Mouse (Mus musculus) embryonic facial prominence, embryonic 13.5 days (tissue): ENCODE data around the gene Pdlim5. TPM values are rescaled to one million over a fixed set of nuclear protein-coding genes. Genes with fewer than 3 reads are reported as not detected.
A peak's percentile ranks its signal among the peaks of the same experiment; 100 is the strongest.

Experiments used
- ATAC-seq: fragments of 200-750 bp; cut with Nextera tagmentation; 2 replicates; pipeline ENCODE4 v1.8.0; 2017; ENCODE audit warnings: low read depth; ENCODE audit not compliant: insufficient number of reproducible peaks, insufficient read depth, low FRiP score, low TSS enrichment
- H3K27ac ChIP-seq: fragments of 300-500 bp; sonication (generic); 2 replicates; pipeline ENCODE4 v1.5.1; 2015; ENCODE audit warnings: moderate library complexity, mild to moderate bottlenecking, inconsistent platforms
- H3K27me3 ChIP-seq: fragments of 300-500 bp; sonication (generic); 2 replicates; pipeline ENCODE4 v1.6.1; 2015; ENCODE audit warnings: mild to moderate bottlenecking, inconsistent platforms
- H3K36me3 ChIP-seq: fragments of 300-500 bp; sonication (generic); 2 replicates; pipeline ENCODE4 v1.6.1; 2015; ENCODE audit warnings: mild to moderate bottlenecking, inconsistent platforms
- H3K4me1 ChIP-seq: fragments of 300-500 bp; sonication (generic); 2 replicates; pipeline ENCODE4 v1.6.1; 2015; ENCODE audit warnings: inconsistent platforms
- H3K4me2 ChIP-seq: fragments of 300-500 bp; sonication (generic); 2 replicates; pipeline ENCODE4 v1.6.1; 2015; ENCODE audit warnings: moderate library complexity, mild to moderate bottlenecking, inconsistent platforms
- H3K4me3 ChIP-seq: fragments of 300-500 bp; sonication (generic); 2 replicates; pipeline ENCODE4 v1.5.1; 2015; ENCODE audit warnings: mild to moderate bottlenecking, inconsistent platforms
- H3K9ac ChIP-seq: fragments of 300-500 bp; sonication (generic); 2 replicates; pipeline ENCODE4 v1.6.1; 2015; ENCODE audit warnings: mild to moderate bottlenecking, inconsistent platforms
- H3K9me3 ChIP-seq: fragments of 300-500 bp; sonication (generic); 2 replicates; pipeline ENCODE4 v1.6.1; 2016; ENCODE audit warnings: inconsistent platforms
- WGBS: fragments of 180-500 bp; shearing (Covaris S2); methylation state at CpG from one replicate; pipeline ENCODE4 v1.1.7; 2015; ENCODE audit warnings: mixed read lengths; 5-methylcytosine and 5-hydroxymethylcytosine counted together
- polyA plus RNA-seq: library from polyadenylated mRNA; unstranded; fragments of >200 nt; fragmentation: Nextera tagmentation; extraction: Ambion mirVana; gene quantifications from 2 replicates; pipeline ENCODE4 v1.2.1, GENCODE M21; 2015

The Pdlim5 gene
- polyA plus RNA-seq, 1 experiment from 2014 or later: 17.6 TPM

DNA sequence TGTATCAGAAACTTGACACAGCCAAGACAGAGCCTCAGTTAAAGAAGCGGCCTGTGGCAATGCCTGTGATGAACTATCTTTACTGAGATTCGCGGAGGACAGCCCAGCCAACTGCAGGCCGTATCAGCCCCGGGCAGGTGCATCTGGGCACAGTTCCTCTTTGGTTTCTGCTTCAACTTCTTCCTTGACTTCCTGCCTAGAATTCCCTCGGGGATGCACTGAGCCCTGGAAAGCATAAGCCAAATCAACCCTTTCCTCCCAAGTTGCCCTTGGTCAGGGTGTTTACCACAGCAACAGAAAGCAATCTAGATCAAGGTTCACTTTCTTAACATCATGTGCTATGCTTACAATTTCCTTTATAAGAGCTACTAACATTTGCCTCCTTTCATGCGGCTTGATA lies 101.9 kb downstream of the Pdlim5 start:
- 70% methylated on average over 7 of the region's 7 CpGs for WGBS
- Histone ChIP-seq H3K36me3 (no peaks in the 10 kb centered on the region), H3K4me2 (no peak overlapping the region), H3K4me3 (no peak overlapping the region), H3K9me3 (no peaks in the 10 kb centered on the region), H3K4me1 (no peaks in the 10 kb centered on the region), H3K27ac (no peak overlapping the region), H3K27me3 (no peaks in the 10 kb centered on the region), H3K9ac (no peak overlapping the region)
- ATAC-seq: no peak

DNA sequence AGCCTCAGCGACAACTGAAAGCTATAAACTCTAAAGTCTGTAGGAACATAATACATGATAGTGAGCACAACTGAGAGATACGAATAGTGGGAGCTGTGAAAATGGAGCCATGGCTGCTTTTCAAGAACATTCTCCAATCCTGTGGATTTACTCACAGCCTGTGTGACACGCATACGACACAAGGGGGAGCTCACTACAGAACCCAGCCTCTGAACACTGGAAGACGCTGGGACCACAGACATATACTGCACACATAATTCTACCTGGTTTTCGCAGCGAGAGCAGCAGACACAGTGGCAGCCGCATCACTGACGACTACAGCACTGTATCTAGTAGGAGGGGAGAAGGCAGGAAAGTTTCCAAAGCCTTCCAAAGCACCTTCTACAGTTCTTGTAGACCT lies 112.8 kb downstream of the Pdlim5 start:
- H3K4me3 ChIP-seq: peak overlapping the region; percentile 23; the same call in 1 of the 2 replicates
- H3K4me2 ChIP-seq: peak overlapping the region; percentile 40
- no peak overlapping the region for H3K27ac ChIP-seq
- H3K9me3 ChIP-seq: no peaks in the 10 kb centered on the region
- 42% methylated on average over 9 of the region's 9 CpGs for WGBS
- ATAC-seq: no peak
- no peak overlapping the region for H3K9ac ChIP-seq
- no peaks in the 10 kb centered on the region for H3K36me3 ChIP-seq
- H3K27me3 ChIP-seq: peaks cover 1% of the 10 kb centered on the region; the same call in 1 of the 2 replicates
- peaks cover 7% of the 10 kb centered on the region; the same call in 1 of the 2 replicates for H3K4me1 ChIP-seq

DNA sequence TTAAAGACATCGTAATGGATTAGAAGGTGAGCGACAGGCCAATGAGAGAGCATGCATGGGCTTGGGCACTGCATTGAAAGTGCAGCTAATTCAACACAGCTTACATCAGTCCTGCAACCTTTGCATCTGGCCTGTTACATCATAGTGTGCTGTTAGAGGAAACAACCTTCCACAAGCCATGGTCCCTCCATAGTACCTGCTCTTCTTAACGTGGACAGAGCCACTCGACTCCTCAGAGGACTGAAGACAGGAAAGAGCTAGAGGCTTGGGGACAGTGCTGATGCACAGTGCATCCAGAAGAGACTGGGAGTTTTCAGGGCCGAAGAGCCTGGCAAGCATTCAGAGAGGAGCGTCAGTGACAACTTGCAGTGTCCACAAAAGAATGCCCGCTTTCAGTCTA lies 113.8 kb downstream of the Pdlim5 start:
- Histone ChIP-seq H3K27me3 (peaks cover 4% of the 10 kb centered on the region), H3K4me3 (no peak overlapping the region), H3K9me3 (no peaks in the 10 kb centered on the region), H3K4me2 (no peak overlapping the region), H3K27ac (no peak overlapping the region), H3K9ac (no peak overlapping the region), H3K36me3 (no peaks in the 10 kb centered on the region), H3K4me1 (peaks cover 7% of the 10 kb centered on the region; the same call in 1 of the 2 replicates)
- ATAC-seq: no peak
- WGBS: 84% methylated on average over 7 of the region's 7 CpGs

DNA sequence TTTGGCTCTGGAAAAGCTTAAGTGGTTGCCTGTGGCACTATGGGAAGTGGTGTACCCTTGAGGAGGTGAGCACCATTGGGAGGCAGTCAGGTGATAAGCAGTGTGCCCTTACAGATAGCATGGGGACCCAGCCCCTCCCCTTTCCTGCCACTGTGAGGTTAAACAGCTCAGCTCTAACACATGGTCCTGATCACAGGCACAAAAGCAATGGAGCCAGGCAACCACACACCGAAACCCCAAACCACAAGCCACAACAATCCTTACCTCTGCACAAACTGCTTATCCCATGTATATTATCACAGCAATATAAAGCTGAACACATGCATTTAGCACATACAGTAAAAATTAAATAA lies 114.4 kb downstream of the Pdlim5 start:
- no peak for ATAC-seq
- peaks cover 7% of the 10 kb centered on the region; the same call in 1 of the 2 replicates for H3K4me1 ChIP-seq
- H3K4me2 ChIP-seq: no peak overlapping the region
- no peaks in the 10 kb centered on the region for H3K36me3 ChIP-seq
- H3K4me3 ChIP-seq: no peak overlapping the region
- H3K27me3 ChIP-seq: peaks cover 8% of the 10 kb centered on the region
- H3K27ac ChIP-seq: no peak overlapping the region
- no peak overlapping the region for H3K9ac ChIP-seq
- 39% methylated on average over 1 of the region's 1 CpGs for WGBS
- no peaks in the 10 kb centered on the region for H3K9me3 ChIP-seq

DNA sequence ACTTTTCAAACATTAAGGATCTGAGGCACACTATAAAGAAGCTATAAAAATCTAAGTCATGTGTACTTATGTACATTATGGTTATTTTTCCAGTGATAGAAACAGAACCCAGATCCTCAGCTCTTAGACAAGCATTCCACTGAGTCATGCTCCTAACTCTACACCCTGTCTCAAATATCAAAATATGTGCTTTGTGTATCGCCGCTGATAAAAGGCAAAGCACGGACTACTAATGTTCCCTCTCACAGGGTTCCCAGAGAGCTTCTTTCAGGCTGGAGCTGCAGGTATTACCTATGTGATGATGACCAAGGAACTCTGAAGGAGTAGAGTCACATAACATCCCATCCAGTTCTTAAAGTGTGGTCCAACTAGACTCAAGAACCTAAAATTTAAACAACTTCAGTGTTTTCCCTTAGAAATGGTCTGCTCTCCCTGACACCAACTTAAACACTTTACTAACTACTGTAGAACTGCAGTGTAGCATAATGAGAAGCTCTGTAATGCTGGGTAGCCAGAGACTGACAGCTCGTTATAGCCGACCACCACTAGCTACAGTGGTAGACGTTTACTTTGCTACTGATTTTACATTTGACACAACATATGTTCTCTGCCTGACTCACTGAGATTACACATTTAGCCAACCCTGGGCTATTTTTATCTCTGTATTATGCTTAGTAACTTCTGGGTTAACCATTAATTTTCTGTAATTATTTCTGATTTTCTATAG lies 115.0 kb downstream of the Pdlim5 start:
- H3K9ac ChIP-seq: no peak overlapping the region
- H3K9me3 ChIP-seq: no peaks in the 10 kb centered on the region
- H3K27me3 ChIP-seq: peaks cover 11% of the 10 kb centered on the region
- no peak for ATAC-seq
- WGBS: 46% methylated on average over 6 of the region's 6 CpGs
- no peak overlapping the region for H3K4me2 ChIP-seq
- H3K27ac ChIP-seq: no peak overlapping the region
- H3K36me3 ChIP-seq: no peaks in the 10 kb centered on the region
- peaks cover 7% of the 10 kb centered on the region; the same call in 1 of the 2 replicates for H3K4me1 ChIP-seq
- H3K4me3 ChIP-seq: no peak overlapping the region

DNA sequence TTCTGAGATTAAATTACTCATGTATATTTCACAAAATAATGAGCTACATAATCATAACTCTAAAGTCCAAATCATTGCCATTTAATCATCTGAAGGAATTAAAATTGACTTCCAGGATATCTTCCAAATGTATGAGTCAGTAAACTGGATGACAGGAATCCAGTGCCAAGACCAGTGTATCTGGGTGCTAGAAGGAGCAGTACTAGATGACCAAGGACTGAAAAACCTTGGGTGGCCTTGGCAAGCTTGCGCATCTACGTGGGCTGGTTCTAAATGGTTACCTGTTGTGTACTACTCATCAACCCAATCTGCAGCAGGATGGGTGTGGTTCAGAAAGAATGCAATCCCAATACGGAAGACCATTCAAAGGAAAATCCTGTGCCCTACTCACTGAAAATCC lies 116.5 kb downstream of the Pdlim5 start:
- Histone ChIP-seq H3K4me2 (no peak overlapping the region), H3K4me1 (peaks cover 7% of the 10 kb centered on the region; the same call in 1 of the 2 replicates), H3K36me3 (no peaks in the 10 kb centered on the region), H3K9me3 (no peaks in the 10 kb centered on the region), H3K27me3 (peaks cover 11% of the 10 kb centered on the region), H3K4me3 (no peak overlapping the region), H3K27ac (no peak overlapping the region), H3K9ac (no peak overlapping the region)
- no peak for ATAC-seq
- WGBS: 84% methylated on average over 3 of the region's 3 CpGs

DNA sequence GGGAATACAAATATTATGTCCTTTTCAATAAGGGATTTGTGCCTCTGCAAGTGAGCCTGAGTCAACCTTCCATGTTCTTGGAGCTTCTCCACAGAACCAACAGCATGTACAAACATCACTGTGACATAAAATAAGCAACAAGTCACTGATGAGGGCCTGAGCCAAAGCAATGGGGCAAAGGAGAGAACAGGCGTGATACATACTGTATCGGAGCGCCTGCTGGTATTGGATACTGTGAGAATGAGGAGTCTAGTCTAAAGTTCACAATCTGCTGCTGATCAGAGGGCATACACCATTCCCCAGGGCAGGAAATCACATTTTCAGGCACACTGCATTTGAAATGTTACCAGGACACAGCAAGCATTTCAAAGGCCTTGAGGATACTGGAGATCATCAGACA lies 119.0 kb downstream of the Pdlim5 start:
- ATAC-seq: no peak
- Histone ChIP-seq H3K4me2 (no peak overlapping the region), H3K9ac (no peak overlapping the region), H3K27me3 (peaks cover 11% of the 10 kb centered on the region), H3K27ac (no peak overlapping the region), H3K36me3 (no peaks in the 10 kb centered on the region), H3K4me1 (peaks cover 3% of the 10 kb centered on the region; the same call in 1 of the 2 replicates), H3K9me3 (no peaks in the 10 kb centered on the region), H3K4me3 (no peak overlapping the region)
- 74% methylated on average over 3 of the region's 3 CpGs for WGBS

DNA sequence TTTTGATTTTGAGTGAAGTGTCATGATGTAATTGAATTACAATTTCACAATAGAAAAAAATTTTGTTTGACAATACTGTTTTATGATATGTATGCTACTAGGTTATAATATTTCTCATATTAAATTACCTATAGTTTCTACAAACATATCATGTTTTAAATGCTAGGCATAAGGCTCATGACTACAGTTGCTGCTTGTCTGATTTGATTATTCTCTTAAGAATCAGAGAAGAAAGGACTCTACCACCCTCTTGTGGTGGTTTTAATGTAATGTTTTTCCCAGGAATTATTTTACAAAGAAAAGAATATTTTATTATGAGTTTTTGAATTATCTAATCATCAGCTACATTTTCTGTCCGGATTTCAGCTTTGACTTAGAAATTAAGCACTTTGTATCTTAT lies 120.5 kb downstream of the Pdlim5 start:
- WGBS: 7% methylated on average over 1 of the region's 1 CpGs
- Histone ChIP-seq H3K9me3 (no peaks in the 10 kb centered on the region), H3K9ac (no peak overlapping the region), H3K27ac (no peak overlapping the region), H3K36me3 (no peaks in the 10 kb centered on the region), H3K4me1 (no peaks in the 10 kb centered on the region), H3K4me2 (no peak overlapping the region), H3K4me3 (no peak overlapping the region), H3K27me3 (peaks cover 11% of the 10 kb centered on the region)
- ATAC-seq: no peak

DNA sequence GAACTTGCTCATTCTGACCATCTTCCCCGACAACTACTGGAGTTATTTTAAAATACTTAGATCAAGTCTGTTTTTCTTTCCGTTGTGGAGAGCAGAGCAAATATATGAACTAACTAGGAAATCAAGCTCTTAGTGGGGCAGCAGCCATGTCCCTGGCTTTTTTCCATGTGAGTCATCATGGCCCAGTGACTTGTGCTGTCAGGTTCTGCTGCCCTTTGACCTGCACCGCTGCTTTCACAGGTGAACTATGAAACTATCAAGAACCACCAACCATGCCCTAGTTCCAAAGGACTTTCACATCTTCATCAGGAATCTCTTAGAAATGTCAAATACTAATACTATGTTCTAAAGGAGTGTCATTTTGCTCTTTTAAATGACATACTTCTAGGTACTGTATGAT lies 121.0 kb downstream of the Pdlim5 start:
- H3K27ac ChIP-seq: no peak overlapping the region
- H3K4me2 ChIP-seq: no peak overlapping the region
- H3K9ac ChIP-seq: no peak overlapping the region
- no peak for ATAC-seq
- H3K9me3 ChIP-seq: no peaks in the 10 kb centered on the region
- peaks cover 11% of the 10 kb centered on the region for H3K27me3 ChIP-seq
- no peaks in the 10 kb centered on the region for H3K4me1 ChIP-seq
- 84% methylated on average over 3 of the region's 3 CpGs for WGBS
- no peak overlapping the region for H3K4me3 ChIP-seq
- no peaks in the 10 kb centered on the region for H3K36me3 ChIP-seq

DNA sequence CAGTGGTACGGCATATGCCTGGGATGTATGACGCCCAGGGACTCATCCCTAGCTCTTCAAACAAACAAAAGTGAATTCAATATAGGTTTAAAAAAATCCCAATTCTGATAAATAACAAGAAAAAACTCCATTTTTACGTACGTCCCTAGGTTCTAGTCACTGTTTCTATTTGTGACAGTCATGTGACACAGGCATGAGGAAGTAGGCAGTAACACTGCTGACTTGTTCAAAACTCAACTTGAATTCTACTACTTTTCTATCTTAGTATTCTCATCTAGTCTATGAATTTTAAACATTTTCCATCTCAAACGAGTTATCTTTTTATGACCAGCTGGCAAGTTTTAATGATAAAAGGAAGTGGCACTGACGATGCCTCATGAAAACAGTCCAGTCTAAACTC lies 122.2 kb downstream of the Pdlim5 start:
- WGBS: 86% methylated on average over 6 of the region's 6 CpGs
- no peak for ATAC-seq

DNA sequence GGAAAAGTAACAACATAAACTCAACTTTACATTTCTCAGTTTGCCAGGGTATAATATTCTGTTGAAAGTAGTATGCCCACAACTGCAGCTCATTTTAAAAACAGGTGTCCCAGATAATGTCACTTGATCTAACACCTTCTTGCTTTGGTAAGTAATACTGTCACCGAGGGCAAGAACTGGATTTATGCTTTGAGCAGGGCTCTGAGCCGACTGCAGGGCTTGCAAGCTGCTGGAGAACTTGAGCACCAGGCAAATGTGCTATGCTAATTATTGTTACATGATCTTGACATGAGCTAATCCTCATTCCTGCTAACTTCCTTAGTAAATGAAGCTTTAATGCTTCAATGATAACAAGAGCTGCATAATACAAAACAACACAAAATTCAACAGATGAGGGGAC lies 139.1 kb downstream of the Pdlim5 start:
- no peaks in the 10 kb centered on the region for H3K36me3 ChIP-seq
- no peak overlapping the region for H3K9ac ChIP-seq
- no peaks in the 10 kb centered on the region for H3K4me1 ChIP-seq
- H3K27ac ChIP-seq: no peak overlapping the region
- H3K4me2 ChIP-seq: no peak overlapping the region
- no peak overlapping the region for H3K4me3 ChIP-seq
- H3K9me3 ChIP-seq: no peaks in the 10 kb centered on the region
- ATAC-seq: no peak
- 29% methylated on average over 2 of the region's 2 CpGs for WGBS
- no peaks in the 10 kb centered on the region; the same call in 1 of the 2 replicates for H3K27me3 ChIP-seq

More for the DNA sequence above, 122.2 kb downstream of the Pdlim5 start:
- H3K9ac ChIP-seq: no peak overlapping the region
- no peaks in the 10 kb centered on the region for H3K9me3 ChIP-seq
- H3K27me3 ChIP-seq: peaks cover 11% of the 10 kb centered on the region
- no peak overlapping the region for H3K4me2 ChIP-seq
- H3K4me3 ChIP-seq: no peak overlapping the region
- no peak overlapping the region for H3K27ac ChIP-seq
- H3K4me1 ChIP-seq: no peaks in the 10 kb centered on the region
- no peaks in the 10 kb centered on the region for H3K36me3 ChIP-seq

DNA sequence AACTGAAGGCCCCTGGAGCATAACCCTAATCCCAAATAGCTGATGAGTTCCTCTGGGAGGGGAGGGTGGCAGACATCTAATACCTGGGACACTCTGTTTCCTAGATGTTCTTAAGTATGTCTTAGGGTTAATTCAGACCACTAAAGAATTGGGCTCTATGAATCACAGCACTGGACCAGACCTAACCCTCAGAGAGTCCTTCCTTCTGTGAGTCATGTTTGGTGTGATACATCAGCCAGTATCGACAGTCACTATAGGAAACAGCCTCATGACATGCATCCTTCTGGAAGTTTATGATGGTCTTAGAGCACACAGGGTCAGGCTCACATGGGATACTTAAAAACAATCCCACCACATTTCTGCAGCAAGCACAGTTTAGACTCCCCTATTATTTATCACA lies 143.4 kb downstream of the Pdlim5 start:
- 83% methylated on average over 1 of the region's 1 CpGs for WGBS
- H3K4me1 ChIP-seq: no peaks in the 10 kb centered on the region
- H3K4me3 ChIP-seq: no peak overlapping the region
- H3K4me2 ChIP-seq: no peak overlapping the region
- no peak for ATAC-seq
- H3K36me3 ChIP-seq: no peaks in the 10 kb centered on the region
- no peak overlapping the region for H3K27ac ChIP-seq
- H3K27me3 ChIP-seq: no peaks in the 10 kb centered on the region; the same call in 1 of the 2 replicates
- H3K9me3 ChIP-seq: no peaks in the 10 kb centered on the region
- no peak overlapping the region for H3K9ac ChIP-seq
